14 mouse cellular contexts compared by ENCODE assay signal in the genomic region with DNA sequence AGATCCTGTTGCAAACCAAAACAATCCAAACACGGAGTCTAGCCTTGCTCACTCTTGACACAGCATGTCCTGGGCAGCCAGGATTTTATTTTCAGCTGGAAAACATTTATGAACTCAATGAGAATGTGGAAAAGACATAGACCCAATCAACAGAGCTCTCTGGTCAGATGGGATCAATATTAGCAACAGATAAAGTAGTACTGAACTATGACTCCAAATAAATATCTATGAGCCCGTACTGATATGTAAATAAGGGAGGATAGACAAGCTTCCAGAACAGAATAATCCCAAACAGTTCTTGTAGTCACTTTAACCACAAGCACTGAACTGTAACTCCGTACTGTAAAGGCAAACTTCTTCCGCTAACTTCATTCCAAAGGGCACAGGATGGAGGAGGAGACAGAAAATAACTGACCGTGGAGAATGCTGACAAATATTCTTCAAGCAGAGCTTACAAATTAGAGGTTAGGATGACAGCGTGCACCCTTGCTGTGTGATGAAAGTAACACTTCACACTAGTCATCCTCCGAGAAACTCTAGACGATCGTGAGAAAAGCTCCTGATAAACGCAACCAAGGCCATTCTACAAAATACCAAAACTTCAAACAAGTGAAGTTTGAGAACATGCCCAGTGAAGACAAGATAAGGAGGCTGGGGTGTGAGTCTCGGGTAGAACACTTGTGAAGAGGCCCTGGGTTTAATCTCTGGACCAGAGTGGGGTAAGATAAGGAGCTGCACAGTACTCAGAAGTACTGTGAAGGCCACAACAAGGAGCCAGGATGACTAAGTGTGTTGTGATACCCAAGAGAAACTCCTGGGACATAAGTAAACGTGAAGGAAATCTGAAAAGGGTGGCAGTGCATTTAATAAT. TPM values are rescaled to one million over a fixed set of nuclear protein-coding genes. Genes with fewer than 3 reads are reported as not detected.
DNase-seq lines count a peak whose midpoint lies in the region; ATAC-seq and TF ChIP-seq lines count a peak whose summit lies in the region.
"Had no signal": no experiment of that assay in that cellular context is flagged by ENCODE, and none has a peak within 500 bp of the region (broad histone marks: within the 10 kb centered on the region; RNA-seq: fewer than 3 reads in every experiment).

No protein-coding gene starts in this region.

- no peaks in the 10 kb centered on the region for H3K27me3 ChIP-seq in heart, embryonic 15.5 days
- no peaks in the 10 kb centered on the region for H3K27me3 ChIP-seq in kidney, adult 2 months (replicated peaks; ENCODE audit: control insufficient read depth, insufficient read depth, low read length)
- H3K27me3 ChIP-seq in liver, embryonic 14.5 days (ENCODE audit: control insufficient read depth, insufficient read depth, low read length) = no peaks in the 10 kb centered on the region
- H3K27me3 ChIP-seq: hindbrain, embryonic 13.5 days; limb, embryonic 15.5 days; midbrain, embryonic 15.5 days had no signal

- no peak for DNase-seq in heart, adult 11 months
- peak; percentile 80 for DNase-seq in MEL-GATA-1-ER (ENCODE audit: extremely low read depth, low read depth)
- DNase-seq in kidney, adult 2 months = peak; percentile 91
- DNase-seq in liver, embryonic 14.5 days (ENCODE audit: low read depth in 3 of 3, low spot score in 3 of 3) = peak; percentile 82 to 85 (median 84)
- DNase-seq in frontal cortex, postnatal 14 days (ENCODE audit: low spot score in 2 of 2) = no peak
- DNase-seq in right cerebral cortex, adult 18-20 months = no peak
- DNase-seq: layer of hippocampus, adult 9-11 months had no signal

- H3K4me3 ChIP-seq in heart, embryonic 15.5 days = no peak overlapping the region
- peak overlapping the region; percentile 38 for H3K4me3 ChIP-seq in kidney, adult 2 months (ENCODE audit: insufficient read depth, low read depth, low read length)
- peak overlapping the region; percentile 67 to 92 for H3K4me3 ChIP-seq in liver, embryonic 14.5 days (ENCODE audit: insufficient read depth in 1 of 2, low read depth in 2 of 2, low read length in 2 of 2)
- H3K4me3 ChIP-seq: hindbrain, embryonic 13.5 days; limb, embryonic 15.5 days; midbrain, embryonic 15.5 days had no signal

- H3K4me2 ChIP-seq in heart, embryonic 15.5 days = peak overlapping the region; percentile 30
- peak overlapping the region; percentile 89 for H3K4me2 ChIP-seq in liver, embryonic 14.5 days (ENCODE audit: low read depth)
- H3K4me2 ChIP-seq: hindbrain, embryonic 13.5 days; limb, embryonic 15.5 days; midbrain, embryonic 15.5 days had no signal

- no peak for TF ChIP-seq CTCF in kidney, adult 2 months (conservative IDR thresholded peaks at IDR 0.05; ENCODE audit: insufficient read depth, insufficient read length, low read depth, low read length)
- TF ChIP-seq CTCF in liver, embryonic 14.5 days (IDR thresholded peaks at IDR 0.05; ENCODE audit: low read depth) = no peak

- peak; percentile 90 for TF ChIP-seq EP300 in liver, embryonic 14.5 days (IDR thresholded peaks at IDR 0.05; ENCODE audit: low read depth)

- H3K4me1 ChIP-seq in heart, embryonic 15.5 days (replicated peaks) = peaks cover 43% of the 10 kb centered on the region
- H3K4me1 ChIP-seq in kidney, adult 2 months (ENCODE audit: control insufficient read depth, insufficient read depth, low read length) = peaks cover 22% of the 10 kb centered on the region
- H3K4me1 ChIP-seq in liver, embryonic 14.5 days (replicated peaks; ENCODE audit: control insufficient read depth in 2 of 2, insufficient read depth in 2 of 2, low read length in 1 of 2) = peaks cover 65 to 68% of the 10 kb centered on the region in 2 experiments

- H3K36me3 ChIP-seq in heart, embryonic 15.5 days = no peaks in the 10 kb centered on the region
- no peaks in the 10 kb centered on the region for H3K36me3 ChIP-seq in kidney, adult 2 months (ENCODE audit: control insufficient read depth, insufficient read depth, low read length)
- peaks cover 3% of the 10 kb centered on the region; the same call in 1 of the 2 replicates for H3K36me3 ChIP-seq in liver, embryonic 14.5 days (replicated peaks; ENCODE audit: control insufficient read depth, insufficient read depth, low read depth)
- H3K36me3 ChIP-seq: hindbrain, embryonic 13.5 days; limb, embryonic 15.5 days; midbrain, embryonic 15.5 days had no signal

- no peak overlapping the region for H3K9ac ChIP-seq in heart, embryonic 15.5 days
- peak overlapping the region; percentile 96 for H3K9ac ChIP-seq in liver, embryonic 14.5 days (replicated peaks)
- H3K9ac ChIP-seq: hindbrain, embryonic 13.5 days; limb, embryonic 15.5 days; midbrain, embryonic 15.5 days had no signal

- H3K27ac ChIP-seq in heart, embryonic 15.5 days = peak overlapping the region; percentile 35
- peak overlapping the region; percentile 100 for H3K27ac ChIP-seq in kidney, adult 2 months (ENCODE audit: insufficient read depth, low read depth, low read length)
- peak overlapping the region; percentile 99 for H3K27ac ChIP-seq in liver, embryonic 14.5 days
- H3K27ac ChIP-seq: hindbrain, embryonic 13.5 days; limb, embryonic 15.5 days; midbrain, embryonic 15.5 days had no signal

- 23% methylated on average over 12 of the region's 12 CpGs for WGBS in heart, embryonic 15.5 days
- 30% methylated on average over 12 of the region's 12 CpGs for WGBS in kidney, adult 2 months
- WGBS in liver, embryonic 14.5 days (ENCODE audit: insufficient replicate concordance) = 16% methylated on average over 12 of the region's 12 CpGs

- H3K9me3 ChIP-seq in heart, embryonic 15.5 days (replicated peaks) = no peaks in the 10 kb centered on the region
- H3K9me3 ChIP-seq in liver, embryonic 14.5 days (ENCODE audit: control insufficient read depth, low read length) = no peaks in the 10 kb centered on the region
- H3K9me3 ChIP-seq: hindbrain, embryonic 13.5 days; limb, embryonic 15.5 days; midbrain, embryonic 15.5 days had no signal

- TF ChIP-seq POLR2A in kidney, adult 2 months (IDR thresholded peaks at IDR 0.05; ENCODE audit: low read depth, low read length) = no peak

- ATAC-seq in heart, embryonic 15.5 days (replicated peaks; ENCODE audit: insufficient number of reproducible peaks, insufficient read depth, low FRiP score, low read depth) = no peak
- peak; percentile 67 for ATAC-seq in liver, embryonic 14.5 days (ENCODE audit: insufficient read depth)
- no peak for ATAC-seq in inflammation-experienced regulatory T-cells, adult 6 months
- ATAC-seq: CD4-positive, CD25-positive, alpha-beta regulatory T cell, adult 4 months; forebrain, embryonic 16.5 days; midbrain, embryonic 15.5 days had no signal

RNA-seq across cellular contexts. Expression of a gene that starts 3.3 kb away (rescaled TPM):
- 64.4 and 71.7 TPM in 2 replicates for polyA plus RNA-seq in heart, embryonic 15.5 days (2015; fragmentation: Nextera tagmentation; extraction: Ambion mirVana)
- 13.3 and 15.1 TPM in 2 replicates for polyA plus RNA-seq in kidney, adult 2 months (2012; rRNA removed)
- polyA plus RNA-seq in liver, embryonic 14.5 days (2012; rRNA removed) = 55.6 and 84.0 TPM in 2 replicates
- polyA plus RNA-seq in liver, embryonic 14.5 days (2014; fragmentation: Nextera tagmentation; extraction: Ambion mirVana) = 255 and 257 TPM in 2 replicates
- polyA plus RNA-seq in inflammation-experienced regulatory T-cells, adult 6 months (2017; shearing (Covaris generic)) = 10 to 100 TPM; 55.7 to 77.7 (median 57.7) TPM

RNA-seq across cellular contexts. Expression of a gene that starts 3.4 kb away (rescaled TPM):
- polyA plus RNA-seq in heart, embryonic 15.5 days (2015; fragmentation: Nextera tagmentation; extraction: Ambion mirVana) = 0.10 and 0.21 TPM in 2 replicates
- 0.14 and 0.15 TPM in 2 replicates for polyA plus RNA-seq in kidney, adult 2 months (2012; rRNA removed)
- polyA plus RNA-seq in liver, embryonic 14.5 days (2012; rRNA removed) = 0.10 and 0.13 TPM in 2 replicates
- 0.11 and 0.28 TPM in 2 replicates for polyA plus RNA-seq in liver, embryonic 14.5 days (2014; fragmentation: Nextera tagmentation; extraction: Ambion mirVana)
- polyA plus RNA-seq in inflammation-experienced regulatory T-cells, adult 6 months (2017; shearing (Covaris generic)) = not detected

RNA-seq across cellular contexts. Expression of a gene that starts 49.6 kb away (rescaled TPM):
- not detected in 2 replicates for polyA plus RNA-seq in heart, embryonic 15.5 days (2015; fragmentation: Nextera tagmentation; extraction: Ambion mirVana)
- not detected in 2 replicates for polyA plus RNA-seq in kidney, adult 2 months (2012; rRNA removed)
- not detected in 2 replicates for polyA plus RNA-seq in liver, embryonic 14.5 days (2012; rRNA removed)
- polyA plus RNA-seq in liver, embryonic 14.5 days (2014; fragmentation: Nextera tagmentation; extraction: Ambion mirVana) = not detected in 2 replicates
- not detected for polyA plus RNA-seq in inflammation-experienced regulatory T-cells, adult 6 months (2017; shearing (Covaris generic))
- polyA plus RNA-seq: CD4-positive, CD25-positive, alpha-beta regulatory T cell, adult 4 months; forebrain, embryonic 16.5 days; hindbrain, embryonic 13.5 days; limb, embryonic 15.5 days; midbrain, embryonic 15.5 days had no signal

Comparison
In these comparisons a context has a peak if more than half of its experiments do, and no peak if none do; other contexts are left out.
1. H3K27ac ChIP-seq: peak in every context shown above with its lines; median percentile 100 in kidney, adult 2 months; 99 in liver, embryonic 14.5 days; 35 in heart, embryonic 15.5 days.
2. DNase-seq: peak in MEL-GATA-1-ER (single experiment), kidney, adult 2 months (single experiment) and liver, embryonic 14.5 days (3 of 3); none in heart, adult 11 months (single experiment), frontal cortex, postnatal 14 days (0 of 2) and right cerebral cortex, adult 18-20 months (single experiment).